Mouse (Mus musculus) small intestine, adult 2 months (tissue): ENCODE measurements around the gene Ggcx.

Source experiments
- CTCF ChIP-seq: fragments of 200-500 bp; IDR thresholded peaks from 2 replicates; pipeline ENCODE4 v1.5.1; 2012; ENCODE audit warnings: low read depth, mild to moderate bottlenecking, control low read depth, inconsistent platforms, low read length, moderate library complexity, mixed read lengths; ENCODE audit not compliant: insufficient replicate concordance, insufficient read length; ENCODE audit errors: extremely low read depth
- POLR2A ChIP-seq: fragments of 200-500 bp; IDR thresholded peaks from 2 replicates; pipeline ENCODE4 v1.6.1; 2012; ENCODE audit warnings: low read depth, mild to moderate bottlenecking, control low read depth, inconsistent platforms, low read length, moderate library complexity

DNA sequence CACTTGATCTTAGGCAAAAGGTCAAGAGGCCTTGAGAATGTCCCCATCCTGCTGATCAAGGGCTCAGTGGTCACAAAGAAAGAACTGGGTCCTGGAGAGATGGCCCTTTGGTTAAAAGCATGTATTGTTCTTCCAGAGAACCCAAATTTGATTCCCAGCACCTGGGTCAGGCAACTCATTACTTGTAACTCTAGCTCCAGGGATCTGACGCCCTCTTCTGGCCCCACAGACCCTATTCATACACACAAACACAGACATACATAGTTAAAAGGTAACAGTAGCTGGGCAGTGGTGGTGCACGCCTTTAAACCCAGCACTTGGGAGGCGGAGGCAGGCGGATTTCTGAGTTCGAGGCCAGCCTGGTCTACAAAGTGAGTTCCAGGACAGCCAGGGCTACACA is 21.8 kb upstream of the Ggcx start:
- no peak for TF ChIP-seq CTCF
- no peak for TF ChIP-seq POLR2A
